Mouse (Mus musculus) monocyte, adult 59 days (primary cell): ENCODE data around the gene Ykt6. TPM values are rescaled to one million over a fixed set of nuclear protein-coding genes. Genes with fewer than 3 reads are reported as not detected.

Source experiments
- total RNA-seq, 2 experiments: library from RNA; stranded (reverse); gene quantifications; one replicate each; pipeline ENCODE4 v1.2.4; 2023

Ykt6 gene
- total RNA-seq: 10 to 100 TPM; 51.8 to 57.2 TPM

DNA sequence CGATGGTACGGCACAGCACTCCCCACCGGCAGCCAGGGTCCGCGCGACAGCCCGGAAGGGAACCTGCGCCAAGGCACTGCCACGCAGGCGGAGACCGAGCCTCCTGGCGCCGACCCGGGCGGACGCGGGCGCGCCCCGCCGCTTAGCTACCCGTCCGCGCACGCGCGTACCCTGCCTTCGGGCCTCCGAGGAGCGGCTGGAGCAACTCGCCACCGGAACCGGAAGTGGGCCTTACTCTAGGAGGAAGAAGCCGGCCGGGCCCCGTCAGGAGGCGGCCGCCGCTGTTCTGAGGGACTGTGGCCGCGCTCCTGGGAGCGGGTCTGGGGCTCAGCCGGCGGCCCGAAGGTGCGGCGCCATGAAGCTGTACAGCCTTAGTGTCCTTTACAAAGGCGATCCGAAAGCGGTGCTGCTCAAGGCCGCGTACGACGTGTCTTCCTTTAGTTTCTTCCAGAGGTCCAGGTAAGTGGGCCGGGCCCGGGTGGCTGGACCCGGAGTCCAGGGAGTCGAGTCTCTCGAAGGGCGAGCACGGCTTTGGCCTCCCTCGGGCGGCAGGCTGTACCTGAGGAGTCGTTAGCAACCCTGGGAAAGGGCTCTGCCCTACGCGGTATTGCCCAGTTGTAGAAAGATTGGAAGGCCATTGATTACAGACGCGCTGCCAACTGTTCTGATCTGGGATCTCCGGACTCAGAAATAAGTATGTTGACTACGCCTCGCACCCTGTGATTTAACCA lies at the start of gene Ykt6:
Ykt6 (plus strand) TSS at position 148 of the 731 bp plus-strand sequence.

GRCm38 (mm10) chr11:5949586-5950352 lies 5.7 kb upstream of the Ykt6 start, which contains the start of gene Gck:
TSS of gene Gck (minus strand) at chr11:5950081.

Other genes starting within 250 kb of the Ykt6 start
- gene Mrps24, start 240.0 kb upstream of the Ykt6 start, total RNA-seq: 10 to 100 TPM; 49.2 to 50.8 TPM
- 10 to 100 TPM; 17.5 to 23.4 TPM for gene Urgcp, start 193.3 kb upstream of the Ykt6 start, total RNA-seq
- gene Dbnl, start 167.2 kb upstream of the Ykt6 start, total RNA-seq: 100 to 1,000 TPM; 163 to 166 TPM
- not detected for gene Pgam2, start 152.0 kb upstream of the Ykt6 start, total RNA-seq
- gene Polm, start 117.7 kb upstream of the Ykt6 start, total RNA-seq: 10 to 100 TPM; 30.4 to 34.0 TPM
- 1 to 10 TPM; 1.0 to 1.3 TPM for gene Aebp1, start 93.7 kb upstream of the Ykt6 start, total RNA-seq
- 10 to 100 TPM; 20.0 to 21.5 TPM for gene Pold2, start 77.4 kb upstream of the Ykt6 start, total RNA-seq
- gene Myl7, start 56.9 kb upstream of the Ykt6 start, total RNA-seq: not detected
- gene Gck, start 5.6 kb upstream of the Ykt6 start, total RNA-seq: not detected
- gene Camk2b, start 110.7 kb downstream of the Ykt6 start, total RNA-seq: 1 to 10 TPM; 1.7 to 2.4 TPM
- gene A730071L15Rik, start 244.3 kb downstream of the Ykt6 start, total RNA-seq: not detected
- 10 to 100 TPM; 39.6 to 42.5 TPM for gene Nudcd3, start 244.7 kb downstream of the Ykt6 start, total RNA-seq